Mouse (Mus musculus): ENCODE data around the gene Iba57. TPM values are rescaled to one million over a fixed set of nuclear protein-coding genes. Genes with fewer than 3 reads are reported as not detected.
A peak's percentile ranks its signal among the peaks of the same experiment; 100 is the strongest.

Gene Iba57
- total RNA-seq, 2 experiments from 2014 or later: 19.6 to 19.8 TPM

GRCm38 (mm10) chr11:59134373-59134997 lies 29.1 kb downstream of the Iba57 start:
- peak; percentile 24 for DNase-seq

- no peak for DNase-seq
Measured at GRCm38 (mm10) chr11:59132065-59132464, 31.5 kb downstream of the Iba57 start.

GRCm38 (mm10) chr11:59131348-59131919 lies 32.1 kb downstream of the Iba57 start:
- no peak for DNase-seq

- DNase-seq: no peak
Measured at GRCm38 (mm10) chr11:59130782-59131181, 32.8 kb downstream of the Iba57 start.

GRCm38 (mm10) chr11:59105945-59106344 lies 57.6 kb downstream of the Iba57 start:
- DNase-seq: no peak

Other genes starting within 250 kb of the Iba57 start
- gene Btnl10, start 245.8 kb downstream of the Iba57 start, total RNA-seq (2021): 1 to 10 TPM; 1.2 to 2.1 TPM
- 100 to 1,000 TPM; 154 to 156 TPM for gene Rnf187, start 224.8 kb downstream of the Iba57 start, total RNA-seq (2021)
- gene Hist3h2ba, start 214.8 kb downstream of the Iba57 start, total RNA-seq (2021): 10 to 100 TPM; 23.0 to 32.1 TPM
- gene Hist3h2a, start 209.1 kb downstream of the Iba57 start, total RNA-seq (2021): 10 to 100 TPM; 30.8 to 37.5 TPM
- under 1 TPM; 0.09 TPM for gene Trim17, start 209.1 kb downstream of the Iba57 start, total RNA-seq (2021)
- 10 to 100 TPM; 19.7 to 24.3 TPM for gene Trim11, start 185.6 kb downstream of the Iba57 start, total RNA-seq (2021)
- 10 to 100 TPM; 20.0 to 75.3 TPM for gene Obscn, start 27.3 kb downstream of the Iba57 start, total RNA-seq (2021)
- under 1 TPM; 0.48 to 0.88 TPM for gene Gjc2, start 19.5 kb upstream of the Iba57 start, total RNA-seq (2021)
- gene Guk1, start 28.5 kb upstream of the Iba57 start, total RNA-seq (2021): 10 to 100 TPM; 63.7 to 64.9 TPM
- 10 to 100 TPM; 72.8 to 78.8 TPM for gene Mrpl55, start 38.7 kb upstream of the Iba57 start, total RNA-seq (2021)
- gene 2310033P09Rik, start 44.6 kb upstream of the Iba57 start, total RNA-seq (2021): 10 to 100 TPM; 21.2 to 21.8 TPM
- 100 to 1,000 TPM; 322 to 364 TPM for gene Arf1, start 64.5 kb upstream of the Iba57 start, total RNA-seq (2021)
- gene Wnt3a, start 127.0 kb upstream of the Iba57 start, total RNA-seq (2021): not detected
- gene Wnt9a, start 143.2 kb upstream of the Iba57 start, total RNA-seq (2021): 1 to 10 TPM; 1.7 to 3.5 TPM
- not detected for gene Prss38, start 211.9 kb upstream of the Iba57 start, total RNA-seq (2021)